Mouse (Mus musculus) forebrain, embryonic 12.5 days (tissue): Measurements from ENCODE around the gene Tmprss4. TPM values are rescaled to one million over a fixed set of nuclear protein-coding genes. Genes with fewer than 3 reads are reported as not detected.

Experiments used
- ATAC-seq: fragments of 200-750 bp; cut with Nextera tagmentation; 2 replicates; pipeline ENCODE4 v1.8.0; 2017; ENCODE audit warnings: moderate TSS enrichment; ENCODE audit not compliant: low FRiP score
- H3K27ac ChIP-seq: fragments of 300-500 bp; sonication (generic); 2 replicates; pipeline ENCODE4 v1.5.1; 2016; ENCODE audit warnings: mild to moderate bottlenecking
- H3K27me3 ChIP-seq: fragments of 300-500 bp; sonication (generic); 2 replicates; pipeline ENCODE4 v1.6.1; 2016; ENCODE audit warnings: mild to moderate bottlenecking
- H3K36me3 ChIP-seq: fragments of 300-500 bp; sonication (generic); replicated peaks from 2 replicates; pipeline ENCODE4 v1.6.1; 2016; ENCODE audit warnings: mild to moderate bottlenecking
- H3K4me1 ChIP-seq: fragments of 300-500 bp; sonication (generic); 2 replicates; pipeline ENCODE4 v1.6.1; 2016
- H3K4me2 ChIP-seq: fragments of 300-500 bp; sonication (generic); 2 replicates; pipeline ENCODE4 v1.6.1; 2016; ENCODE audit warnings: mild to moderate bottlenecking, moderate library complexity
- H3K4me3 ChIP-seq: fragments of 300-500 bp; sonication (generic); replicated peaks from 2 replicates; pipeline ENCODE4 v1.5.1; 2016; ENCODE audit warnings: mild to moderate bottlenecking
- H3K9ac ChIP-seq: fragments of 300-500 bp; sonication (generic); 2 replicates; pipeline ENCODE4 v1.6.1; 2016; ENCODE audit warnings: mild to moderate bottlenecking
- H3K9me3 ChIP-seq: fragments of 300-500 bp; sonication (generic); 2 replicates; pipeline ENCODE4 v1.6.1; 2016
- WGBS: fragments of 180-500 bp; shearing (Covaris S2); methylation state at CpG from one replicate; pipeline ENCODE4 v1.1.7; 2016; 5-methylcytosine and 5-hydroxymethylcytosine counted together
- polyA plus RNA-seq: library from polyadenylated mRNA; unstranded; fragments of >200 nt; fragmentation: Nextera tagmentation; extraction: Ambion mirVana; gene quantifications from 2 replicates; pipeline ENCODE4 v1.2.1, GENCODE M21; 2016

Tmprss4 gene
- 0.11 and 0.47 TPM in 2 replicates for polyA plus RNA-seq

GRCm38 (mm10) chr9:45203797-45204410 lies at the start of gene Tmprss4:
Gene Tmprss4, minus strand, starts transcription at chr9:45204092.
- no peaks in the 10 kb centered on the region for H3K36me3 ChIP-seq
- H3K4me2 ChIP-seq = no peak within 1 kb of the TSS
- 75% methylated on average over 8 of the region's 8 CpGs for WGBS
- H3K27ac ChIP-seq = no peak within 1 kb of the TSS
- H3K9me3 ChIP-seq = no peaks in the 10 kb centered on the region
- H3K27me3 ChIP-seq = 0 out of 2 replicates have a peak, but pooled peaks cover 4% of the 10 kb centered on the region
- no peaks in the 10 kb centered on the region for H3K4me1 ChIP-seq
- H3K9ac ChIP-seq = no peak within 1 kb of the TSS
- no peak for ATAC-seq
- H3K4me3 ChIP-seq = no peak within 1 kb of the TSS

GRCm38 (mm10) chr9:45252395-45252794 lies 48.5 kb upstream of the Tmprss4 start:
- Histone ChIP-seq H3K4me1 (no peaks in the 10 kb centered on the region), H3K4me2 (no peak overlapping the region), H3K27ac (no peak overlapping the region), H3K27me3 (peaks cover 3% of the 10 kb centered on the region; the same call in 1 of the 2 replicates), H3K36me3 (no peaks in the 10 kb centered on the region), H3K9me3 (no peaks in the 10 kb centered on the region), H3K4me3 (no peak overlapping the region), H3K9ac (no peak overlapping the region)
- 79% methylated on average over 6 of the region's 6 CpGs for WGBS
- no peak for ATAC-seq

GRCm38 (mm10) chr9:45251990-45252389 lies 48.1 kb upstream of the Tmprss4 start:
- no peak overlapping the region for H3K27ac ChIP-seq
- H3K9me3 ChIP-seq = no peaks in the 10 kb centered on the region
- no peak overlapping the region for H3K4me3 ChIP-seq
- H3K4me1 ChIP-seq = no peaks in the 10 kb centered on the region
- ATAC-seq = no peak
- H3K27me3 ChIP-seq = peaks cover 3% of the 10 kb centered on the region; the same call in 1 of the 2 replicates
- 84% methylated on average over 4 of the region's 4 CpGs for WGBS
- H3K9ac ChIP-seq = no peak overlapping the region
- H3K36me3 ChIP-seq = no peaks in the 10 kb centered on the region
- no peak overlapping the region for H3K4me2 ChIP-seq

- H3K36me3 ChIP-seq = no peaks in the 10 kb centered on the region
- no peak for ATAC-seq
- 84% methylated on average over 3 of the region's 3 CpGs for WGBS
- no peak overlapping the region for H3K4me2 ChIP-seq
- H3K9ac ChIP-seq = no peak overlapping the region
- H3K4me3 ChIP-seq = no peak overlapping the region
- H3K9me3 ChIP-seq = no peaks in the 10 kb centered on the region
- peaks cover 3% of the 10 kb centered on the region; the same call in 1 of the 2 replicates for H3K27me3 ChIP-seq
- H3K4me1 ChIP-seq = no peaks in the 10 kb centered on the region
- H3K27ac ChIP-seq = no peak overlapping the region
These were observed 47.4 kb upstream of the Tmprss4 start for GRCm38 (mm10) chr9:45251281-45251680.

GRCm38 (mm10) chr9:45250306-45250705 lies 46.4 kb upstream of the Tmprss4 start:
- no peaks in the 10 kb centered on the region for H3K4me1 ChIP-seq
- 91% methylated on average over 7 of the region's 7 CpGs for WGBS
- no peaks in the 10 kb centered on the region for H3K36me3 ChIP-seq
- H3K27ac ChIP-seq = no peak overlapping the region
- no peak for ATAC-seq
- no peak overlapping the region for H3K4me2 ChIP-seq
- H3K9ac ChIP-seq = no peak overlapping the region
- H3K4me3 ChIP-seq = no peak overlapping the region
- no peaks in the 10 kb centered on the region for H3K27me3 ChIP-seq
- no peaks in the 10 kb centered on the region for H3K9me3 ChIP-seq

- H3K27ac ChIP-seq = no peak overlapping the region
- 67% methylated on average over 2 of the region's 2 CpGs for WGBS
- no peaks in the 10 kb centered on the region for H3K4me1 ChIP-seq
- H3K36me3 ChIP-seq = no peaks in the 10 kb centered on the region
- no peak overlapping the region for H3K9ac ChIP-seq
- ATAC-seq = no peak
- H3K27me3 ChIP-seq = no peaks in the 10 kb centered on the region
- no peaks in the 10 kb centered on the region for H3K9me3 ChIP-seq
- no peak overlapping the region for H3K4me2 ChIP-seq
- no peak overlapping the region for H3K4me3 ChIP-seq
These were observed 43.6 kb upstream of the Tmprss4 start for GRCm38 (mm10) chr9:45247536-45247935.

- H3K9ac ChIP-seq = no peak overlapping the region
- no peaks in the 10 kb centered on the region for H3K27me3 ChIP-seq
- H3K4me3 ChIP-seq = no peak overlapping the region
- 90% methylated on average over 6 of the region's 6 CpGs for WGBS
- no peak overlapping the region for H3K27ac ChIP-seq
- no peaks in the 10 kb centered on the region for H3K4me1 ChIP-seq
- H3K4me2 ChIP-seq = no peak overlapping the region
- no peaks in the 10 kb centered on the region for H3K36me3 ChIP-seq
- ATAC-seq = no peak
- no peaks in the 10 kb centered on the region for H3K9me3 ChIP-seq
These were observed 42.2 kb upstream of the Tmprss4 start for GRCm38 (mm10) chr9:45246060-45246459.

GRCm38 (mm10) chr9:45245432-45245831 lies 41.5 kb upstream of the Tmprss4 start:
- Histone ChIP-seq H3K27me3 (no peaks in the 10 kb centered on the region), H3K27ac (no peak overlapping the region), H3K4me3 (no peak overlapping the region), H3K36me3 (no peaks in the 10 kb centered on the region), H3K4me1 (no peaks in the 10 kb centered on the region), H3K9ac (no peak overlapping the region), H3K4me2 (no peak overlapping the region), H3K9me3 (no peaks in the 10 kb centered on the region)
- ATAC-seq = no peak
- WGBS = 76% methylated on average over 1 of the region's 1 CpGs

- 76% methylated on average over 5 of the region's 5 CpGs for WGBS
- no peaks in the 10 kb centered on the region for H3K9me3 ChIP-seq
- no peak for ATAC-seq
These were observed 37.5 kb upstream of the Tmprss4 start for GRCm38 (mm10) chr9:45241397-45241796.

GRCm38 (mm10) chr9:45236744-45237143 lies 32.9 kb upstream of the Tmprss4 start:
- Histone ChIP-seq H3K4me3 (no peak overlapping the region), H3K4me2 (no peak overlapping the region), H3K9me3 (no peaks in the 10 kb centered on the region), H3K9ac (no peak overlapping the region), H3K36me3 (no peaks in the 10 kb centered on the region), H3K27ac (no peak overlapping the region), H3K27me3 (no peaks in the 10 kb centered on the region), H3K4me1 (no peaks in the 10 kb centered on the region)
- ATAC-seq = no peak
- WGBS = 41% methylated on average over 7 of the region's 7 CpGs

More at GRCm38 (mm10) chr9:45241397-45241796, 37.5 kb upstream of the Tmprss4 start:
- Histone ChIP-seq H3K36me3 (no peaks in the 10 kb centered on the region), H3K4me2 (no peak overlapping the region), H3K4me3 (no peak overlapping the region), H3K4me1 (no peaks in the 10 kb centered on the region), H3K27me3 (no peaks in the 10 kb centered on the region), H3K27ac (no peak overlapping the region), H3K9ac (no peak overlapping the region)

GRCm38 (mm10) chr9:45235668-45236227 lies 31.9 kb upstream of the Tmprss4 start:
- Histone ChIP-seq H3K9ac (no peak overlapping the region), H3K27ac (no peak overlapping the region), H3K4me3 (no peak overlapping the region), H3K4me1 (no peaks in the 10 kb centered on the region), H3K36me3 (no peaks in the 10 kb centered on the region), H3K9me3 (no peaks in the 10 kb centered on the region), H3K27me3 (no peaks in the 10 kb centered on the region), H3K4me2 (no peak overlapping the region)
- no peak for ATAC-seq
- 84% methylated on average over 6 of the region's 6 CpGs for WGBS

- WGBS = 83% methylated on average over 8 of the region's 8 CpGs
These were observed 25.5 kb upstream of the Tmprss4 start for GRCm38 (mm10) chr9:45229359-45229758.

GRCm38 (mm10) chr9:45221567-45221966 lies 17.7 kb upstream of the Tmprss4 start:
- H3K9me3 ChIP-seq = no peaks in the 10 kb centered on the region
- 19% methylated on average over 6 of the region's 6 CpGs for WGBS
- no peak overlapping the region for H3K4me3 ChIP-seq
- ATAC-seq = no peak
- no peaks in the 10 kb centered on the region for H3K4me1 ChIP-seq
- H3K4me2 ChIP-seq = no peak overlapping the region
- no peak overlapping the region for H3K27ac ChIP-seq
- H3K9ac ChIP-seq = no peak overlapping the region
- H3K27me3 ChIP-seq = no peaks in the 10 kb centered on the region
- no peaks in the 10 kb centered on the region for H3K36me3 ChIP-seq

More at GRCm38 (mm10) chr9:45229359-45229758, 25.5 kb upstream of the Tmprss4 start:
- Histone ChIP-seq H3K9me3 (no peaks in the 10 kb centered on the region), H3K36me3 (no peaks in the 10 kb centered on the region), H3K4me1 (no peaks in the 10 kb centered on the region), H3K4me2 (no peak overlapping the region), H3K27me3 (no peaks in the 10 kb centered on the region), H3K9ac (no peak overlapping the region), H3K27ac (no peak overlapping the region), H3K4me3 (no peak overlapping the region)
- ATAC-seq = no peak
